13 mouse cellular contexts compared by ENCODE assay signal in the genomic region with DNA sequence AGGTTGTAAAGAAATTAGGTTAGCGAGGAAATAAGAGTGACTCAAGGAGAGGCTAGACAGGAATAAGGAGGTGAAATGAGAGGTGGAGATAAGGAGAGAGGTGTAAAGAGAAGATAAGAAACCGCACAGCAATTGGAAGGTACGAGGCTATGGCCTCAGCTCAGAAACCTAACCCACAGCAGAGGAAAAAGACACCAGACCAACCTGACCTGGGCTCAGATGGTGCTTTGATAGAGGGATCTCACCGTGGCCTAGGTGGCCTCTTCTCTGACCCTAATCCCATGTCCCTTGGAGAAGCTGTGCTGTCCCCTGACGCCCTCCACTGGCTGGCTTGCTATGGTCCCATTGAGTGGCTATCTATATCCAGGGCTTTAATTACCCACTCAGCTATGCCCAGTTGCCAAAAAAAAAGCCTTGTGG. TPM values are rescaled to one million over a fixed set of nuclear protein-coding genes. Genes with fewer than 3 reads are reported as not detected.
DNase-seq lines count a peak whose midpoint lies in the region; ATAC-seq and TF ChIP-seq lines count a peak whose summit lies in the region.
"Had no signal": no experiment of that assay in that cellular context is flagged by ENCODE, and none has a peak within 500 bp of the region (broad histone marks: within the 10 kb centered on the region; RNA-seq: fewer than 3 reads in every experiment).

No protein-coding gene starts in this region.

- no peak overlapping the region for H3K27ac ChIP-seq in hindbrain, postnatal 0 days
- H3K27ac ChIP-seq in hindbrain, embryonic 13.5 days = no peak overlapping the region
- H3K27ac ChIP-seq in embryonic facial prominence, embryonic 15.5 days (replicated peaks) = 0 out of 2 replicates have a peak overlapping the region, but pooled peaks have one; percentile 63
- no peak overlapping the region for H3K27ac ChIP-seq in neural tube, embryonic 15.5 days (replicated peaks)
- H3K27ac ChIP-seq: liver, embryonic 15.5 days had no signal

- H3K4me2 ChIP-seq in hindbrain, postnatal 0 days (ENCODE audit: low read depth, low read length) = peak overlapping the region; percentile 100; the same call in 1 of the 2 replicates
- H3K4me2 ChIP-seq in hindbrain, embryonic 13.5 days = no peak overlapping the region
- peak overlapping the region; percentile 97; the same call in 1 of the 2 replicates for H3K4me2 ChIP-seq in embryonic facial prominence, embryonic 15.5 days (replicated peaks)
- 0 out of 2 replicates have a peak overlapping the region, but pooled peaks have one; percentile 100 for H3K4me2 ChIP-seq in neural tube, embryonic 15.5 days
- H3K4me2 ChIP-seq: liver, embryonic 15.5 days had no signal

- H3K36me3 ChIP-seq in hindbrain, postnatal 0 days (ENCODE audit: insufficient read depth, low read length) = no peaks in the 10 kb centered on the region
- H3K36me3 ChIP-seq in hindbrain, embryonic 13.5 days = no peaks in the 10 kb centered on the region
- H3K36me3 ChIP-seq in embryonic facial prominence, embryonic 15.5 days = no peaks in the 10 kb centered on the region
- no peaks in the 10 kb centered on the region for H3K36me3 ChIP-seq in neural tube, embryonic 15.5 days
- H3K36me3 ChIP-seq: liver, embryonic 15.5 days had no signal

- DNase-seq in hindbrain, postnatal 0 days (ENCODE audit: low spot score) = no peak
- peak; percentile 11 for DNase-seq in retina, postnatal 1 day
- DNase-seq in retina, embryonic 14.5 days (ENCODE audit: low spot score) = no peak
- DNase-seq in testis, postnatal 14 days (ENCODE audit: low spot score) = no peak
- DNase-seq in adrenal gland, adult (ENCODE audit: inconsistent age in 2 of 2, low spot score in 1 of 2) = no peak
- DNase-seq: thymus, postnatal 14 days had no signal

- ATAC-seq in hindbrain, postnatal 0 days = no peak
- ATAC-seq in hindbrain, embryonic 13.5 days (ENCODE audit: low FRiP score) = no peak
- ATAC-seq in embryonic facial prominence, embryonic 15.5 days (ENCODE audit: insufficient number of reproducible peaks, low FRiP score, low TSS enrichment, low read depth) = no peak
- ATAC-seq in neural tube, embryonic 15.5 days (ENCODE audit: low FRiP score) = no peak
- ATAC-seq: midbrain, embryonic 16.5 days had no signal

- peaks cover 6% of the 10 kb centered on the region; the same call in 1 of the 2 replicates for H3K4me1 ChIP-seq in hindbrain, postnatal 0 days (ENCODE audit: insufficient read depth, low read length)
- peaks cover 28% of the 10 kb centered on the region for H3K4me1 ChIP-seq in hindbrain, embryonic 13.5 days (replicated peaks)
- H3K4me1 ChIP-seq in embryonic facial prominence, embryonic 15.5 days = peaks cover 56% of the 10 kb centered on the region
- H3K4me1 ChIP-seq in neural tube, embryonic 15.5 days = peaks cover 25% of the 10 kb centered on the region

- no peak overlapping the region for H3K4me3 ChIP-seq in hindbrain, postnatal 0 days (ENCODE audit: low read length)
- H3K4me3 ChIP-seq in hindbrain, embryonic 13.5 days = no peak overlapping the region
- H3K4me3 ChIP-seq in embryonic facial prominence, embryonic 15.5 days (replicated peaks) = no peak overlapping the region
- no peak overlapping the region for H3K4me3 ChIP-seq in neural tube, embryonic 15.5 days (replicated peaks)
- H3K4me3 ChIP-seq: liver, embryonic 15.5 days had no signal

- H3K9ac ChIP-seq in hindbrain, postnatal 0 days (replicated peaks; ENCODE audit: low read length) = no peak overlapping the region
- H3K9ac ChIP-seq in hindbrain, embryonic 13.5 days = no peak overlapping the region
- no peak overlapping the region for H3K9ac ChIP-seq in embryonic facial prominence, embryonic 15.5 days
- H3K9ac ChIP-seq in neural tube, embryonic 15.5 days (replicated peaks) = no peak overlapping the region
- H3K9ac ChIP-seq: liver, embryonic 15.5 days had no signal

- 77% methylated on average over 5 of the region's 5 CpGs for WGBS in hindbrain, postnatal 0 days
- 78% methylated on average over 5 of the region's 5 CpGs for WGBS in hindbrain, embryonic 13.5 days
- 76% methylated on average over 5 of the region's 5 CpGs for WGBS in embryonic facial prominence, embryonic 15.5 days
- 91% methylated on average over 5 of the region's 5 CpGs for WGBS in neural tube, embryonic 15.5 days

- TF ChIP-seq CTCF in hindbrain, postnatal 0 days (IDR thresholded peaks at IDR 0.05; ENCODE audit: low read depth) = no peak

- H3K27me3 ChIP-seq in hindbrain, postnatal 0 days (ENCODE audit: insufficient read depth, low read length) = no peaks in the 10 kb centered on the region
- H3K27me3 ChIP-seq in hindbrain, embryonic 13.5 days = peaks cover 41% of the 10 kb centered on the region
- H3K27me3 ChIP-seq in embryonic facial prominence, embryonic 15.5 days = peaks cover 6% of the 10 kb centered on the region; the same call in 1 of the 2 replicates
- H3K27me3 ChIP-seq in neural tube, embryonic 15.5 days (replicated peaks) = peaks cover 6% of the 10 kb centered on the region

- no peaks in the 10 kb centered on the region for H3K9me3 ChIP-seq in hindbrain, postnatal 0 days (ENCODE audit: low read length)
- no peaks in the 10 kb centered on the region for H3K9me3 ChIP-seq in hindbrain, embryonic 13.5 days
- H3K9me3 ChIP-seq in embryonic facial prominence, embryonic 15.5 days (replicated peaks) = no peaks in the 10 kb centered on the region
- H3K9me3 ChIP-seq in neural tube, embryonic 15.5 days (replicated peaks) = no peaks in the 10 kb centered on the region
- H3K9me3 ChIP-seq: liver, embryonic 15.5 days had no signal

RNA-seq across cellular contexts. Expression of gene Phldb1, which starts 2.9 kb away (rescaled TPM):
- total RNA-seq in hindbrain, postnatal 0 days (2014; rRNA removed) = 114 and 152 TPM in 2 replicates
- polyA plus RNA-seq in hindbrain, postnatal 0 days (2015; fragmentation: Nextera tagmentation; extraction: Ambion mirVana) = 31.9 and 35.3 TPM in 2 replicates
- 44.5 and 48.8 TPM in 2 replicates for polyA plus RNA-seq in hindbrain, embryonic 13.5 days (2015; fragmentation: Nextera tagmentation; extraction: Ambion mirVana)
- 38.6 and 39.0 TPM in 2 replicates for polyA plus RNA-seq in embryonic facial prominence, embryonic 15.5 days (2015; fragmentation: Nextera tagmentation; extraction: Ambion mirVana)
- polyA plus RNA-seq in neural tube, embryonic 15.5 days (2015; fragmentation: Nextera tagmentation; extraction: Ambion mirVana) = 30.2 and 36.1 TPM in 2 replicates

RNA-seq across cellular contexts. Expression of gene Arcn1, which starts 35.5 kb away (rescaled TPM):
- 77.1 and 88.4 TPM in 2 replicates for total RNA-seq in hindbrain, postnatal 0 days (2014; rRNA removed)
- 102 and 109 TPM in 2 replicates for polyA plus RNA-seq in hindbrain, postnatal 0 days (2015; fragmentation: Nextera tagmentation; extraction: Ambion mirVana)
- 142 and 143 TPM in 2 replicates for polyA plus RNA-seq in hindbrain, embryonic 13.5 days (2015; fragmentation: Nextera tagmentation; extraction: Ambion mirVana)
- polyA plus RNA-seq in embryonic facial prominence, embryonic 15.5 days (2015; fragmentation: Nextera tagmentation; extraction: Ambion mirVana) = 191 and 195 TPM in 2 replicates
- 135 and 145 TPM in 2 replicates for polyA plus RNA-seq in neural tube, embryonic 15.5 days (2015; fragmentation: Nextera tagmentation; extraction: Ambion mirVana)

RNA-seq across cellular contexts. Expression of gene Ift46, which starts 35.6 kb away (rescaled TPM):
- 56.0 and 61.6 TPM in 2 replicates for total RNA-seq in hindbrain, postnatal 0 days (2014; rRNA removed)
- 142 and 144 TPM in 2 replicates for polyA plus RNA-seq in hindbrain, postnatal 0 days (2015; fragmentation: Nextera tagmentation; extraction: Ambion mirVana)
- 158 and 163 TPM in 2 replicates for polyA plus RNA-seq in hindbrain, embryonic 13.5 days (2015; fragmentation: Nextera tagmentation; extraction: Ambion mirVana)
- polyA plus RNA-seq in embryonic facial prominence, embryonic 15.5 days (2015; fragmentation: Nextera tagmentation; extraction: Ambion mirVana) = 107 and 125 TPM in 2 replicates
- 133 and 136 TPM in 2 replicates for polyA plus RNA-seq in neural tube, embryonic 15.5 days (2015; fragmentation: Nextera tagmentation; extraction: Ambion mirVana)

RNA-seq across cellular contexts. Expression of gene Treh, which starts 59.1 kb away (rescaled TPM):
- not detected in 2 replicates for total RNA-seq in hindbrain, postnatal 0 days (2014; rRNA removed)
- not detected in 2 replicates for polyA plus RNA-seq in hindbrain, postnatal 0 days (2015; fragmentation: Nextera tagmentation; extraction: Ambion mirVana)
- not detected in 2 replicates for polyA plus RNA-seq in hindbrain, embryonic 13.5 days (2015; fragmentation: Nextera tagmentation; extraction: Ambion mirVana)
- polyA plus RNA-seq in embryonic facial prominence, embryonic 15.5 days (2015; fragmentation: Nextera tagmentation; extraction: Ambion mirVana) = not detected in 2 replicates
- polyA plus RNA-seq in neural tube, embryonic 15.5 days (2015; fragmentation: Nextera tagmentation; extraction: Ambion mirVana) = not detected in 2 replicates
- total RNA-seq: ES-E14 had no signal
- polyA plus RNA-seq: liver, embryonic 15.5 days; midbrain, embryonic 16.5 days; spleen, adult 2 months had no signal
